Mouse (Mus musculus) embryo, embryonic 10 days (tissue): ENCODE measurements at regions not wholly inside any gene's neighbourhood (a gene's known extent, or its start where the extent isn't known, plus 50 kb on each side); places are given as distances from the start of the nearest gene placed in this dataset.
"Not testable (repeated sequence)": the region's sequence is repeated elsewhere in the genome, so short reads cannot be mapped to it uniquely, and the experiment has no call there.

Source experiments
- DNase-seq: peaks from one replicate; pipeline ENCODE4 v3.0.0-alpha.2; 2015; ENCODE audit warnings: low spot score

DNA sequence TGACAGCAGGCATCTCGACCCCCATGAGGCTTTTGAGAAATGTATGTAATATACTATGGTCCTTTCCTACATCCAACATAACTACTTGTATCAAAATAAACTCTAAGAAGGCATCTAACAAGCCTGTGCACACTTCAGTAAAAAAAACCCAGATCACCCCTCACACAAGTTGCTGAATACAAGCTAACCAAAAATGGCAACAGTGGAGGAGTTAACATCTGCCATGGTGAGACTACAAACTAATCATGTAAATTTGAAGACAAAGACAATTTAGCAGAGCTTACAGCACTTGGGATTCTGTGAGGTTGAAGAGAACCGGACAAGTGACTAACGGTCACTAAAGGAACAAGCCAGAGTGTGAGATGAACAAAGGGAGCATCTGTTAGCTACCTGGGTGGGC is 380.6 kb upstream of the Ngly1 start:
- no peak for DNase-seq

DNA sequence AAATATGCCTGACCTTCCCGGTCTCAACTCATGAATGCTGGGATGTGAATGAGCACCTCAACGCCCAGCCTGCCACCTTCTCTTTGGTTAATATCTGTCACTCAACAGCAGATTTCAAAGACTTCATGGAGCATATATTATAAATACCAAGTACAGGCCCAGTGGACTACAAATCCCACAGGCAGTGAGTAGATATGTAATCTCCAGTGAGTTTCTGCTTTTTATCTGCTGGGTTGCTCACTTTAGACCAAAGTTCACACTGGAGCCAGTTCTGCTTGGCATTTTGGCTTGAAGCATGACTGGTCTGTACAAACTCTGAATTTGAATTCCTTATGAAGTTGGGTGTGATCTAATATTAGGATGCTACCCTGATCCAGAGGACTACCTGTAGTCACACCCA is 377.1 kb upstream of the Ngly1 start:
- DNase-seq: no peak

- DNase-seq: no peak
Observed at GRCm38 (mm10) chr14:15880146-15880545, 368.9 kb upstream of the Ngly1 start.

DNA sequence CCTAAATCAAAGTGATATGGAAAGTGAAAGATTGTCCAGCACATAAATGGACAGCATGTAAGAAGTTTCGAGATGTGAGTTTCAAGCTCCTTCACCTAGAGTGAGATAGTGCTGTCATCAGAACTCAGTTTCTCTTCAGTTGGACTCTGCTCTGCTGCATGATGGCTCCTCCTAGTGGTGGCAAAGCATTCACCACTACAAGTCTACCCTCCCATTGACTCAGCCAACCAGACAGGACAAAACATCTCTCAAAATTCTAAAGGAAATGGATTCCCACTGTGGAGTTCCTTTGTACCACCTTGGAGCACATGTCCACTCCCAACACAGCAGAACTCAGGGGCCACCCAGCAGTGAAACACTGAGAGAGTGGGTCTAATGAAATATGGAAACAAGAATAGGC is 367.8 kb upstream of the Ngly1 start:
- peak; percentile 49 for DNase-seq

- no peak for DNase-seq
Observed at GRCm38 (mm10) chr14:15884641-15885340, 364.3 kb upstream of the Ngly1 start.

GRCm38 (mm10) chr14:15897098-15897497 is 352.0 kb upstream of the Ngly1 start:
- no peak for DNase-seq

GRCm38 (mm10) chr14:15906429-15906828 is 342.7 kb upstream of the Ngly1 start:
- DNase-seq: not testable (repeated sequence)

- DNase-seq: not testable (repeated sequence)
Observed at GRCm38 (mm10) chr14:15913206-15913605, 335.9 kb upstream of the Ngly1 start.

DNA sequence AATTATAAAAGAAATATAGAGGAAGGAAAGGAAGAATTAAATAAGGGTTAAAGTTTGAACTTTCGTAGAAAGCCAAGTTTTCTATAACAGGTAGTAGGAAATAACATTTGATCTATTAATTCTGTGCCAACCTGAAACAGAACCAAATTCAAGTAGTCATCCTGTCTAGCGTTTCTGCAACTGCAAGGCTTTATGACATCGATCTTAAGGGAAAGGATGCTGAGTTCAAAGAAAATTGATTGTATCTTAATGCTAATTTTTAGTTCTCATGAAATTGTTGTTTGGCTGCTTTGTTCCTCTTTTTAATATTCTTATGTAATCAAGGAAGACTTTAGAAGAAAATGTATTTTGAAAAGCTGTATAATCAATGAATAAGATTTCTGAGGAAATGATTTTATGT is 334.9 kb upstream of the Ngly1 start:
- DNase-seq: no peak

- not testable (repeated sequence) for DNase-seq
Observed at GRCm38 (mm10) chr14:15924676-15925075, 324.4 kb upstream of the Ngly1 start.

DNA sequence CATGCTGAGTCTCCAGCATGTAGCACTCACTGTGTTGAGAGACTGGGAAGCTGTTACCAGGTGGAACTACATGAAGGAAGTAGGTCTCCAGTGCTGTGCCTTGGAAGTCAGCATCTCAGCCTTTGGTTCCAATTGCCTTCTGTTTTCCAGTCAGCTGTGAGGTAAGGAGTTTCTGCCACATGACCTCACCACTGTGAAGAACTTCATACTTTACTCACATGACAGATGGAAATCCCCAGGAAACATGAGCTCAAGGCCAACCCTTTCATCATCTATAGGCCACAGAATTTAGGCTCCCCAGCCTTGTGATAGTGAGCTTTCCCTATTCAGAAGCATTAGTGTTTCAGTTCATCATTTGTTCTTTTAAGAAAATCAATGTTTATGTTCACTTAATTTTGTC is 314.4 kb upstream of the Ngly1 start:
- DNase-seq: no peak

GRCm38 (mm10) chr14:15970321-15970720 is 278.8 kb upstream of the Ngly1 start:
- no peak for DNase-seq

DNA sequence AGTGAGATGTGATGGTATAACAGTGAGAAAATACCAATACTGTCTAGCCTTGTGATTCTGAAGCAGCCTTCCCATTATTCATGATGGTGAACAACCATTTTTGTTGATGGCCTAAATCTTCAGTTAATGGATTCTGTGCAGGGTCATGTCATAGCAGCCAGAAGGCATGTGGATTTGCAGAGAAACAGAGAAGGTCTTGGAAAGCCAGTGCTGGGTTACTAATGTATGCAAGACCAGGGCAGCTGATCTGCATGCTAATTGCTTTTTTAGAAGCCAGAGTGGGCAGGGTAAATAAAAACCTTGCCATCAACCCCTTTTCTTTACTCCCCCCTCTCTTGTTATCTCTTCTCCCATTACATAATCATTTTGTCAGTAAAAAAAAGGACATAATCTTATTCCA is 278.3 kb upstream of the Ngly1 start:
- DNase-seq: no peak

DNA sequence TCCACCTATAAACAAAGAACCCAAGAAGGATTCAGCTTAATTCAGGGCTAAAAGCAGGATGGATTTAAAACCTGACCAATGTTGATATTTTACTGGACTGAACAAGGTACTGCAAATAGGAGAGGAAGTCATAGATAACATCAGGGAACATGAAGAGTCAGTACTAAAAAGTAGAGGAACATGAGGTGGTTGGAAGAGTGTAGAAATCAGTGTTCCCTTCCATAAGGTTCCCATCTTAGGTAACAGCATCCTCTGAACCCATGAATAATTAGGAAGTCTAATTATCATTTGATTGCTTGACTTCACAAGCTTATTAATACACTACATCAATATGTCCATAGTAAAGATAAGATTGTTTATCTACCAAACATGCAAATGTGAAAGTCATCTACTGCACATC is 277.8 kb upstream of the Ngly1 start:
- no peak for DNase-seq

- no peak for DNase-seq
Observed at GRCm38 (mm10) chr14:15977366-15977765, 271.7 kb upstream of the Ngly1 start.

GRCm38 (mm10) chr14:15978329-15978728 is 270.8 kb upstream of the Ngly1 start:
- DNase-seq: peak; percentile 46

DNA sequence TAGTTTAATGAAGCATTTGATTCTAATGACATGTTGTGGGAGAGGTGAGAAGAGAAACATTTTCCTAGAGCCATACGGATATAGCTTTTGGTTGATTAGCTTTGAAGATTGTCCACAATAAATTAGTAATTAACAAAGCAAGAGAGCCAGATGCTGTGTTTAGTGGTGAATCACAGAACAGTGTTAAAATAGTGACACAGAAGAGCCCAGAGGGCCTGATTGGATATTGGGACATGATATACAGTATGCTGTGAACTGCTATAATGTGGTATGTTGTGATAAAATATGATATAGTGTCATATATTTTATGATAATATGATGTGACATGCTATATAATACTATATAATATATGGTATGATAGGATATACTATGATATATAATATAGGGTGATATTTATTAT is 243.7 kb upstream of the Ngly1 start:
- DNase-seq: no peak

DNA sequence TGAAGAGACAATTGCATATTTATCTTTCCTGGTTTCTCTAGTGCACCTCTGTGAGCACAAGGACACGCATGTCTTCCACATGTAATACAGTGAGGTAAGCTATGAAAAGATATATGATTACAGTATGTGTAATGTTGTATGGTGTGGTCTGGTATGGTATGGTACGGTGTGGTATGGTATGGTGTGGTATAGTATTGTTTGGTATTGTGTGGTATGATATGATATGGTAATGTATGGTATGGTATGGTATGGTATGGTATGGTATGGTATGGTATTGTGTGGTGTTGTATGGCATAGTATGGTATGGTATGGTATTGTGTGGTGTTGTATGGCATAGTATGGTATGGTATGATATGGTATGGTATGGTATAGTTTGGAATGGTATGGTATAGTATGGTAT is 242.1 kb upstream of the Ngly1 start:
- no peak for DNase-seq

GRCm38 (mm10) chr14:16009778-16010177 is 239.3 kb upstream of the Ngly1 start:
- DNase-seq: no peak

DNA sequence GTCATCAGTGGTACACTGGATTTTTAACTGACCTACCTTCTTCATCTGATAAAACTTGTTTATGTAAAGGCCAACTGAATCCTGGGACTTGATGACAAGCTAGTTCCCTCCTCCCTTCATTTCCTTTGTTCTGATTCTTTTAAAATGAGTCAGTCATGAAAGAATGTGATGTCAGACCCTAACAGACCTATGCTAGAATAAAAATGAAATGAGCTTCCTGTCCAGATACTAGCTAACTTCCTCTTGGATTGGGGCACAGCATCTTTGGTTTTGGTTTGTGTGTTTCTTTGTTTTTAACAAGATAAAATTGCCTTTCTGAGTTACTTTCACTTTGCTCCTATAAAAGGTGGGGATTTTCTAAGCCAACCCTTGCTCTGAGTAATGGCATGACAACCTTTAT is 225.2 kb upstream of the Ngly1 start:
- no peak for DNase-seq

- DNase-seq: no peak
Observed at GRCm38 (mm10) chr14:16037771-16038170, 211.3 kb upstream of the Ngly1 start.

DNA sequence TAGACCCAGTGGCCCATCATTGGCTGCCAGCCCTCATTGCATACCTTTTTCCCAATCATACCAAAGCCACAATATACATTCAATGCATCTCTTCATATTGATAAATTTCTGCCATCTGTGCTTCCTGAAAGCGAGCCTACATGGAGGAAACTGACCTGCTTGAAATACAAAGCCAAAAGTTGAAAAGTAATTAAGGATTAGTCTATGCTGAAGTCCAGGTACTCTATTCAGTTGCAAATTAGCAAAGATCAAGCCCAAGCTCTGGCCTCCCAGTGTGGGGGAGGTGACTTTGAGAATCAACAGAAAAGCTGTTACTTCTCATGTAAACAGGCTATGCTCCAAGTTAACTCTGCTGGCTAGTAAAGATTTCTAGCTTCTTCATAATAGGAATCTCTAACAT is 210.7 kb upstream of the Ngly1 start:
- no peak for DNase-seq

DNA sequence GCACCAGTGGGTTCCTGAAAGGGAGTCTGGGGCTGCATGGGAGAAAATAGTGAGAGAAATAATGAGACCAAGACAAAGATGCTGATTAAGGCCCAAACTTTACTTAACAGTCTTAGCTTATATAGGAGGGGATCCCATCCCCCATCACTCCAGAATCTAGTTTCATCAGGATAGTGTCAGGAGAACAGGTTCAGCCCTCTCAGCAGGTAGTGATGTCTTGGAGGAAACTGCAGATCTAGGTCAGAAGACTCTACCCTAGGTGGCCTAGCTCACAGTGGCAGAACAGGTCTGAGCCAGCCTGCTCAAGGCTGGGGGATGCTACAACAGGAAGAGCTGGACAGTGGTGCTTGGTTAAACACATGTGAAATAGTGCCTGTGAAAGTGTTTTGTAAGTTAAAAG is 204.6 kb upstream of the Ngly1 start:
- no peak for DNase-seq

DNA sequence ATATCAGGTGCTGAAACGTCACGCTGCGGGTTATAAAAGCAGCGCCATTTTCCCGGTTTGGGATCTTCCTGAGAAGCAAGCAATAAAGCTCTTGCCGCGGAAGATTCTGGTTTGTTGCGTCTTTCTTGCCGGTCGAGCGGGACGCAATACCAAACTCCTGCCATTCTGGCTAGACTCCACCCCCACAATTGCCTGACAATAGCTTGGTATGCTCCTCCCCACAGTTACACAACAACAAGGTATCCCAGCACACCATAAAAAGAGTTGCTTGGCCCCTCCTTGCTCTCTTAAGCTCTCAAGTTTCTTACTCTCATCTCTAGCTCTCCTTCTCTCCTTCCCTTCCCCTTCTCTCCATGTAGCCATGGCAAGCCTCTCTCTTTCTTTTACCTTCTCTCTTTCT is 176.5 kb upstream of the Ngly1 start:
- DNase-seq: not testable (repeated sequence)

DNA sequence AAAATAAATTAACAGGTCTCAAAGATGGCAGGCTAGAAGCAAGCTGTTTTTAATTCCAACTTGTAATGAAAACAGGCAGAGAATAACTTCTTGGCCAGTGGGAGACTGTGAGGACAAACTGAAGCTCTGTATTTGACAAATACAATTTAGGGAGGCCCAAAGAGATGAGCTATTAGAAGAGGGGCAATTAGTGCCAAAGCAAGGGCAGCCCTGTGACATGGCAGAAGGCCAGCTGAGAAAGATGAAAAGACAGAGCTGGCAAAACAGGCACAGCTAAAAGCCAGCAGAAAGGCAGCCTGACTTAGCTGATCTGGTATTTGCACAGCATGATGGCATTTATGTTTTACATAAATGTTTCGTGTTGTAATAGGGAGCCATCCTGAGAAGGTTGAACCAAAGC is 175.0 kb upstream of the Ngly1 start:
- no peak for DNase-seq
